Mouse (Mus musculus): Measurements from ENCODE around the gene Erp29. TPM values are rescaled to one million over a fixed set of nuclear protein-coding genes. Genes with fewer than 3 reads are reported as not detected.
A peak's percentile ranks its signal among the peaks of the same experiment; 100 is the strongest.

The Erp29 gene
- total RNA-seq, 1 experiment: 339 TPM

DNA sequence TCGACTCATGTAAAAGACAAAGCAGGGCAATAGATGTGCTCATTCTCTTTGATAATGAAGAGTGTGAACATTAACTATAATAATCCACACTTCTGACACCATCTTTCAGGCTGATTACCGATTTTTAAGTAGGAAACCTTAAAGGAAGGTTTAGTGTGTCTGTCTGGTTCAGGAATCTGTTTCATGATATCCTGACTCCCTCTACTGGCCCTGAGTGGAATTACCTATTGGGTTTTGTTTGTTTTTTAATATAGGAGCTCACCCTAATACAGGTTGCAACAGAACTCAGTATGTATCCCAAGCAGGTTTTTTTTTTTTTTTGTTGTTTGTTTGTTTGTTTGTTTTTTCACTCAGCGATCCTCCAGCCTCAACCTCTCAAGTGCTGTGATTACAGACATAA is 25.4 kb upstream of the Erp29 start:
- Histone ChIP-seq H3K9me3 (ENCODE audit: control insufficient read depth, insufficient read depth, low read depth, low read length) (no peaks in the 10 kb centered on the region), H3K9ac (ENCODE audit: insufficient read depth, low read depth, low read length, poor library complexity, severe bottlenecking) (no peak overlapping the region), H3K27ac (ENCODE audit: insufficient read depth, low read depth, low read length, poor library complexity, severe bottlenecking) (no peak overlapping the region), H3K4me1 (ENCODE audit: control insufficient read depth in 2 of 2, insufficient read depth in 2 of 2, low read length in 2 of 2, poor library complexity in 1 of 2) (peaks cover 0 to 3% of the 10 kb centered on the region in 2 experiments; a peak in 1 of 4 replicates), H3K36me3 (ENCODE audit: control insufficient read depth, insufficient read depth, low read length, poor library complexity, severe bottlenecking) (no peaks in the 10 kb centered on the region), H3K4me3 (ENCODE audit: insufficient read depth in 1 of 2, low read depth in 1 of 2, low read length in 2 of 2, poor library complexity in 1 of 2, severe bottlenecking in 1 of 2) (no peak overlapping the region)
- in situ Hi-C loops (cut with MboI; ENCODE audit: low sequenced_read_pairs in 2 of 2, unreplicated experiment in 2 of 2): no loop called here
- TF ChIP-seq CHD2 (IDR thresholded peaks at IDR 0.05; ENCODE audit: low read depth, low read length) (no peak), HCFC1 (IDR thresholded peaks at IDR 0.05; ENCODE audit: borderline replicate concordance, insufficient read depth, low read length) (no peak), ZC3H11A (IDR thresholded peaks at IDR 0.05; ENCODE audit: borderline replicate concordance, low read depth, low read length) (peak; percentile 88; the same call in 1 of the 2 replicates)
- peak; percentile 58 for DNase-seq (ENCODE audit: low read depth, low spot score)

DNA sequence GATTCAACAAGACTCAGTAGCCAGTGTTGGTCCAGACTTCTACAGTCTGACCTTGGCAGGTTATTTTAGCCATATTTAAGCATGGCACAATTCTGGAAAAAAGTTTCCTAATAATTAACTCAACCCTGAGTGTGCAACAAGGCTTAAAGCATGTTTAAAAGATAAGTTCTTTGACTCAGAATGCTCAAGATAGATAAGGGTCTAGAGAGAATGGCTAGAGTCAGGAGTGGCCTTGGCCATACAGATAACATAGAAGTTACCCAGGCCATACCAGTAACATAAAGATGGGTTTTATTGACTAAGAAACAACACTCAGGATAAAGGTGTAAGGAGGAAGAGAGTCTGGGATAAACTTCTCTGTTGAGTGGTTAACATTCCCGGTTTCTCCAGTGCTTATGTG is 23.7 kb upstream of the Erp29 start:
- no peak for DNase-seq (ENCODE audit: low read depth, low spot score)
- Histone ChIP-seq H3K4me1 (ENCODE audit: control insufficient read depth in 2 of 2, insufficient read depth in 2 of 2, low read length in 2 of 2, poor library complexity in 1 of 2) (peaks cover 0 to 3% of the 10 kb centered on the region in 2 experiments; a peak in 1 of 4 replicates), H3K9me3 (ENCODE audit: control insufficient read depth, insufficient read depth, low read depth, low read length) (no peaks in the 10 kb centered on the region), H3K4me3 (ENCODE audit: insufficient read depth in 1 of 2, low read depth in 1 of 2, low read length in 2 of 2, poor library complexity in 1 of 2, severe bottlenecking in 1 of 2) (no peak overlapping the region), H3K27ac (ENCODE audit: insufficient read depth, low read depth, low read length, poor library complexity, severe bottlenecking) (no peak overlapping the region), H3K9ac (ENCODE audit: insufficient read depth, low read depth, low read length, poor library complexity, severe bottlenecking) (no peak overlapping the region), H3K36me3 (ENCODE audit: control insufficient read depth, insufficient read depth, low read length, poor library complexity, severe bottlenecking) (no peaks in the 10 kb centered on the region)
- in situ Hi-C loops (cut with MboI; ENCODE audit: low sequenced_read_pairs in 2 of 2, unreplicated experiment in 2 of 2): no loop called here
- no peak for TF ChIP-seq HCFC1 (IDR thresholded peaks at IDR 0.05; ENCODE audit: borderline replicate concordance, insufficient read depth, low read length)
- no peak for TF ChIP-seq ZNF384 (IDR thresholded peaks at IDR 0.05; ENCODE audit: low read depth, low read length)
- no peak for TF ChIP-seq CHD2 (IDR thresholded peaks at IDR 0.05; ENCODE audit: low read depth, low read length)
- TF ChIP-seq ZC3H11A (IDR thresholded peaks at IDR 0.05; ENCODE audit: borderline replicate concordance, low read depth, low read length): no peak
- TF ChIP-seq MAFK (IDR thresholded peaks at IDR 0.05; ENCODE audit: insufficient read depth, low read depth, low read length): no peak

DNA sequence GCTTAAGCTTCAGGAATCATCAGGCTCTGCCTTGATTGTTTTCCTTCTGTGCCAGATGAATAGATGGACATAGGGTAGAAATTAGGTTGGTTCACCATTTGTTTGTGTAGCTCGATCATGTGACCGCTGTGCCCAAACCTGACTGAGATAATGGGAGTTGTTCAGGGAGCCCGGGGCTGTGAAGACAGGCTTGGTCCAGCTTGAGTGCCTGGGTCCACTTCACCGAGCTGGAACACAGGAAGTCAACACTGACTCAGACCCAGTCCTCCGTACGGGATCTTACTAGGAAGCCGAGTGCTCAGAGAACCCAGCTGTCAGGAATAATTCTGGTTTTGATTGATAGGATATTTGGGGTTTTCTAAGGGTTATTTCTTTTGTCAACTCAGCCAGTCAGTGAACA is 22.3 kb upstream of the Erp29 start:
- no peak overlapping the region for H3K9ac ChIP-seq (ENCODE audit: insufficient read depth, low read depth, low read length, poor library complexity, severe bottlenecking)
- in situ Hi-C loops (cut with MboI; ENCODE audit: low sequenced_read_pairs in 2 of 2, unreplicated experiment in 2 of 2): no loop called here
- H3K27ac ChIP-seq (ENCODE audit: insufficient read depth, low read depth, low read length, poor library complexity, severe bottlenecking): no peak overlapping the region

DNA sequence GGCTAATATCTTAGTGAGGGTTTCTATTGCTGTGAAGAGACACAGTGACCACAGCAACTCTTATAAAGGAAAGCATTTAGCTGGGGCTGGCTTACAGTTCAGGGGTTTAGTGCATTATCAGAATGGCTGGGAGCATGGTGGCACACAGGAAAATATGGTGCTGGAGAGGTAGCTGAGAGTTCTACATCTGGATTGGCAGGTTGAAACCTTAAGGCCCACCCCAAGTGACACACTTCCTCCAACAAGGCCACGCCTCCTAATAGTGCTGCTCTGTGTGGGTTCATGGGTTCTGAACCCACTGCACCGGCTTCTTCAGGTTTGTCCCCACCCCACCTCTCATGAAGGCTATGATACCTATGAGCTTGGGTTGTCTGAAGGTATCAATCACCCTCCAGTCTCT is 20.1 kb upstream of the Erp29 start:
- Histone ChIP-seq H3K9ac (ENCODE audit: insufficient read depth, low read depth, low read length, poor library complexity, severe bottlenecking) (peak overlapping the region; percentile 63), H3K4me3 (ENCODE audit: insufficient read depth in 1 of 2, low read depth in 1 of 2, low read length in 2 of 2, poor library complexity in 1 of 2, severe bottlenecking in 1 of 2) (peak overlapping the region; percentile 58 to 85), H3K36me3 (ENCODE audit: control insufficient read depth, insufficient read depth, low read length, poor library complexity, severe bottlenecking) (no peaks in the 10 kb centered on the region), H3K4me1 (ENCODE audit: control insufficient read depth in 2 of 2, insufficient read depth in 2 of 2, low read length in 2 of 2, poor library complexity in 1 of 2) (peaks cover 0 to 3% of the 10 kb centered on the region in 2 experiments; a peak in 1 of 4 replicates), H3K27ac (ENCODE audit: insufficient read depth, low read depth, low read length, poor library complexity, severe bottlenecking) (no peak overlapping the region), H3K9me3 (ENCODE audit: control insufficient read depth, insufficient read depth, low read depth, low read length) (no peaks in the 10 kb centered on the region)
- TF ChIP-seq HCFC1 (IDR thresholded peaks at IDR 0.05; ENCODE audit: borderline replicate concordance, insufficient read depth, low read length) (no peak), ZNF384 (IDR thresholded peaks at IDR 0.05; ENCODE audit: low read depth, low read length) (no peak), CHD2 (IDR thresholded peaks at IDR 0.05; ENCODE audit: low read depth, low read length) (no peak), MAFK (IDR thresholded peaks at IDR 0.05; ENCODE audit: insufficient read depth, low read depth, low read length) (no peak), ZC3H11A (IDR thresholded peaks at IDR 0.05; ENCODE audit: borderline replicate concordance, low read depth, low read length) (no peak)
- in situ Hi-C loops (cut with MboI; ENCODE audit: low sequenced_read_pairs in 2 of 2, unreplicated experiment in 2 of 2): no loop called here
- DNase-seq (ENCODE audit: low read depth, low spot score): no peak

More for the DNA sequence above, 22.3 kb upstream of the Erp29 start:
- TF ChIP-seq ZC3H11A (IDR thresholded peaks at IDR 0.05; ENCODE audit: borderline replicate concordance, low read depth, low read length) (no peak), MAFK (IDR thresholded peaks at IDR 0.05; ENCODE audit: insufficient read depth, low read depth, low read length) (no peak)
- H3K36me3 ChIP-seq (ENCODE audit: control insufficient read depth, insufficient read depth, low read length, poor library complexity, severe bottlenecking): no peaks in the 10 kb centered on the region
- H3K4me1 ChIP-seq (ENCODE audit: control insufficient read depth in 2 of 2, insufficient read depth in 2 of 2, low read length in 2 of 2, poor library complexity in 1 of 2): peaks cover 0 to 3% of the 10 kb centered on the region in 2 experiments; a peak in 1 of 4 replicates
- H3K4me3 ChIP-seq (ENCODE audit: insufficient read depth in 1 of 2, low read depth in 1 of 2, low read length in 2 of 2, poor library complexity in 1 of 2, severe bottlenecking in 1 of 2): no peak overlapping the region
- no peaks in the 10 kb centered on the region for H3K9me3 ChIP-seq (ENCODE audit: control insufficient read depth, insufficient read depth, low read depth, low read length)
- DNase-seq (ENCODE audit: low read depth, low spot score): no peak

DNA sequence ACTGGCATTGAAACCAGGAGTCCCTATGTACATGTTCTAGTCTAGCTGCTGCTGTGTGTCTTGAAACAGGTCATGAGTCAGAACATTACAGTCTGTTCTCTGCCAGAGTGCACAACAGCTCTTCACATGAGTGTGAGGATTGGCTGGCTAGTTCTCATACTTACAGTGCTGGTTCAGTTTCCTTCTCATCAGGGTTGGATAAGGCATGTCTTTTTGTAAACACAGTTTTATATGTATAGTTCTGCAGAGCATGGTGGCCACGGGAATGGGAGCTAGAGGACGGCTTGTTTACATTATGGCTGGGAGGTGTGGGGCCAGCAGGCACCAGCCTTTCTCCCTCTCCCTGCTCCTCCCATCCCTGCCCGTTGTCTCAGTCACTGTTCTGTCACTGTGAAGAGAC is 17.3 kb upstream of the Erp29 start:
- Histone ChIP-seq H3K9me3 (ENCODE audit: control insufficient read depth, insufficient read depth, low read depth, low read length) (no peaks in the 10 kb centered on the region), H3K36me3 (ENCODE audit: control insufficient read depth, insufficient read depth, low read length, poor library complexity, severe bottlenecking) (no peaks in the 10 kb centered on the region), H3K9ac (ENCODE audit: insufficient read depth, low read depth, low read length, poor library complexity, severe bottlenecking) (no peak overlapping the region), H3K4me3 (ENCODE audit: insufficient read depth in 1 of 2, low read depth in 1 of 2, low read length in 2 of 2, poor library complexity in 1 of 2, severe bottlenecking in 1 of 2) (no peak overlapping the region), H3K4me1 (ENCODE audit: control insufficient read depth in 2 of 2, insufficient read depth in 2 of 2, low read length in 2 of 2, poor library complexity in 1 of 2) (peaks cover 0 to 3% of the 10 kb centered on the region in 2 experiments; a peak in 1 of 4 replicates), H3K27ac (ENCODE audit: insufficient read depth, low read depth, low read length, poor library complexity, severe bottlenecking) (no peak overlapping the region)
- TF ChIP-seq ZC3H11A (IDR thresholded peaks at IDR 0.05; ENCODE audit: borderline replicate concordance, low read depth, low read length) (no peak), HCFC1 (IDR thresholded peaks at IDR 0.05; ENCODE audit: borderline replicate concordance, insufficient read depth, low read length) (no peak), CHD2 (IDR thresholded peaks at IDR 0.05; ENCODE audit: low read depth, low read length) (no peak), ZNF384 (IDR thresholded peaks at IDR 0.05; ENCODE audit: low read depth, low read length) (no peak), MAFK (IDR thresholded peaks at IDR 0.05; ENCODE audit: insufficient read depth, low read depth, low read length) (no peak)
- in situ Hi-C loops (cut with MboI; ENCODE audit: low sequenced_read_pairs in 2 of 2, unreplicated experiment in 2 of 2): no loop called here
- no peak for DNase-seq (ENCODE audit: low read depth, low spot score)
